Mouse (Mus musculus) heart, embryonic 14.5 days (tissue): ENCODE measurements around the gene Cdca4. TPM values are rescaled to one million over a fixed set of nuclear protein-coding genes. Genes with fewer than 3 reads are reported as not detected.

Experiments
- ATAC-seq: fragments of 200-750 bp; cut with Nextera tagmentation; 2 replicates; pipeline ENCODE4 v1.8.0; 2017; ENCODE audit warnings: low read depth, moderate TSS enrichment; ENCODE audit not compliant: insufficient number of reproducible peaks, insufficient read depth, low FRiP score
- H3K27ac ChIP-seq, 2 experiments: fragments of 200-500 bp in 1 of 2; fragments of 300-500 bp in 1 of 2; sonication (generic) in 1 of 2; replicated peaks in 1 of 2; 2 replicates each; pipeline ENCODE4 v1.5.1; 2012 to 2014; ENCODE audit warnings: low read depth in 2 of 2, low read length in 2 of 2, control low read depth in 1 of 2, mild to moderate bottlenecking in 1 of 2, mixed read lengths in 1 of 2; ENCODE audit not compliant: control insufficient read depth in 1 of 2, insufficient read depth in 1 of 2
- H3K27me3 ChIP-seq: fragments of 300-500 bp; sonication (generic); 2 replicates; pipeline ENCODE4 v1.6.1; 2014; ENCODE audit warnings: mild to moderate bottlenecking, low read length, control low read depth; ENCODE audit not compliant: control insufficient read depth, insufficient read depth
- H3K36me3 ChIP-seq: fragments of 300-500 bp; sonication (generic); 2 replicates; pipeline ENCODE4 v1.6.1; 2014; ENCODE audit warnings: mild to moderate bottlenecking, control low read depth, low read length, mixed read lengths; ENCODE audit not compliant: control insufficient read depth, insufficient read depth
- H3K4me1 ChIP-seq, 2 experiments: fragments of 200-500 bp in 1 of 2; fragments of 300-500 bp in 1 of 2; sonication (generic) in 1 of 2; 2 replicates each; pipeline ENCODE4 v1.6.1; 2012 to 2014; ENCODE audit warnings: low read length in 2 of 2, control low read depth in 1 of 2, mixed read lengths in 1 of 2; ENCODE audit not compliant: control insufficient read depth in 2 of 2, insufficient read depth in 2 of 2
- H3K4me2 ChIP-seq: fragments of 300-500 bp; sonication (generic); 2 replicates; pipeline ENCODE4 v1.6.1; 2014; ENCODE audit warnings: mild to moderate bottlenecking, low read length
- H3K4me3 ChIP-seq, 2 experiments: fragments of 200-500 bp in 1 of 2; fragments of 300-500 bp in 1 of 2; sonication (generic) in 1 of 2; 2 replicates each; pipeline ENCODE4 v1.5.1; 2012 to 2014; ENCODE audit warnings: low read length in 2 of 2, mild to moderate bottlenecking in 2 of 2, control low read depth in 1 of 2, low read depth in 1 of 2, moderate library complexity in 1 of 2; ENCODE audit not compliant: control insufficient read depth in 1 of 2, insufficient read depth in 1 of 2
- H3K9ac ChIP-seq: fragments of 300-500 bp; sonication (generic); 2 replicates; pipeline ENCODE4 v1.6.1; 2014; ENCODE audit warnings: mild to moderate bottlenecking, low read length
- H3K9me3 ChIP-seq: fragments of 300-500 bp; sonication (generic); 2 replicates; pipeline ENCODE4 v1.6.1; 2016; ENCODE audit warnings: low read length, control low read depth; ENCODE audit not compliant: control insufficient read depth
- WGBS: fragments of 180-500 bp; shearing (Covaris S2); extraction: QIAGEN DNeasy Blood & Tissue Kit; methylation state at CpG from one replicate; pipeline ENCODE4 v1.1.7; 2014; 5-methylcytosine and 5-hydroxymethylcytosine counted together
- polyA plus RNA-seq: library from polyadenylated mRNA; unstranded; fragments of >200 nt; fragmentation: Nextera tagmentation; extraction: Ambion mirVana; gene quantifications from 2 replicates; pipeline ENCODE4 v1.2.1, GENCODE M21; 2014

The Cdca4 gene
- 40.4 and 42.0 TPM in 2 replicates for polyA plus RNA-seq

- Histone ChIP-seq H3K36me3 (peaks cover 38% of the 10 kb centered on the region), H3K4me3 (peak within 1 kb of the TSS; percentile 78 to 97), H3K4me2 (peak within 1 kb of the TSS; percentile 69), H3K4me1 (peaks cover 10 to 29% of the 10 kb centered on the region in 2 experiments), H3K27me3 (no peaks in the 10 kb centered on the region), H3K9ac (peak within 1 kb of the TSS; percentile 90), H3K27ac (peak within 1 kb of the TSS; percentile 86 to 88), H3K9me3 (no peaks in the 10 kb centered on the region)
- WGBS: under 1% methylated on average over 70 of the region's 72 CpGs
- peak; percentile 95 for ATAC-seq
Observed at GRCm38 (mm10) chr12:112829244-112829864, at the start of gene Cdca4. Gene Cdca4 (minus strand): TSS chr12:112829423.

GRCm38 (mm10) chr12:112877607-112878020 lies 48.4 kb upstream of the Cdca4 start:
- ATAC-seq: no peak
- Histone ChIP-seq H3K4me3 (peak overlapping the region; percentile 22 to 39), H3K27ac (no peak overlapping the region), H3K4me2 (peak overlapping the region; percentile 79), H3K4me1 (peaks cover 10 to 28% of the 10 kb centered on the region in 2 experiments; a peak in 3 of 4 replicates), H3K27me3 (peaks cover 77% of the 10 kb centered on the region), H3K36me3 (no peaks in the 10 kb centered on the region), H3K9ac (0 out of 2 replicates have a peak overlapping the region, but pooled peaks have one; percentile 42), H3K9me3 (no peaks in the 10 kb centered on the region)
- WGBS: under 1% methylated on average over 37 of the region's 37 CpGs

GRCm38 (mm10) chr12:112877073-112877576 lies 47.9 kb upstream of the Cdca4 start:
- Histone ChIP-seq H3K4me1 (peaks cover 10 to 28% of the 10 kb centered on the region in 2 experiments; a peak in 3 of 4 replicates), H3K27ac (no peak overlapping the region), H3K27me3 (peaks cover 82% of the 10 kb centered on the region), H3K4me3 (peak overlapping the region; percentile 22 to 39; a peak in 3 of 4 replicates), H3K4me2 (peak overlapping the region; percentile 79), H3K9ac (peak overlapping the region; percentile 42; the same call in 1 of the 2 replicates), H3K36me3 (no peaks in the 10 kb centered on the region), H3K9me3 (no peaks in the 10 kb centered on the region)
- WGBS: 3% methylated on average over 17 of the region's 17 CpGs
- no peak for ATAC-seq

GRCm38 (mm10) chr12:112876332-112877072 lies 47.3 kb upstream of the Cdca4 start:
- peak overlapping the region; percentile 79 for H3K4me2 ChIP-seq
- H3K4me3 ChIP-seq: peak overlapping the region in 1 of 2 experiments; percentile 39; a peak in 3 of 4 replicates
- H3K9me3 ChIP-seq: no peaks in the 10 kb centered on the region
- H3K36me3 ChIP-seq: no peaks in the 10 kb centered on the region
- ATAC-seq: no peak
- no peak overlapping the region for H3K27ac ChIP-seq
- peaks cover 10 to 28% of the 10 kb centered on the region in 2 experiments; a peak in 3 of 4 replicates for H3K4me1 ChIP-seq
- peaks cover 87% of the 10 kb centered on the region for H3K27me3 ChIP-seq
- WGBS: 3% methylated on average over 28 of the region's 28 CpGs
- peak overlapping the region; percentile 30; the same call in 1 of the 2 replicates for H3K9ac ChIP-seq

- H3K27ac ChIP-seq: no peak overlapping the region
- H3K4me2 ChIP-seq: no peak overlapping the region
- peaks cover 93% of the 10 kb centered on the region for H3K27me3 ChIP-seq
- no peak overlapping the region for H3K9ac ChIP-seq
- peaks cover 10 to 28% of the 10 kb centered on the region in 2 experiments; a peak in 3 of 4 replicates for H3K4me1 ChIP-seq
- no peaks in the 10 kb centered on the region for H3K36me3 ChIP-seq
- WGBS: 22% methylated on average over 16 of the region's 16 CpGs
- no peak for ATAC-seq
- H3K4me3 ChIP-seq: no peak overlapping the region
- H3K9me3 ChIP-seq: no peaks in the 10 kb centered on the region
Observed at GRCm38 (mm10) chr12:112875225-112876013, 46.2 kb upstream of the Cdca4 start.

- WGBS: 17% methylated on average over 22 of the region's 22 CpGs
- H3K4me3 ChIP-seq: peak overlapping the region in 1 of 2 experiments; percentile 22; a peak in 1 of 4 replicates
- peak overlapping the region; percentile 16; the same call in 1 of the 2 replicates for H3K9ac ChIP-seq
- no peaks in the 10 kb centered on the region for H3K9me3 ChIP-seq
- no peak for ATAC-seq
- H3K27me3 ChIP-seq: peaks cover 82% of the 10 kb centered on the region
- H3K4me1 ChIP-seq: peaks cover 15 to 34% of the 10 kb centered on the region in 2 experiments; a peak in 3 of 4 replicates
- peak overlapping the region; percentile 54 for H3K4me2 ChIP-seq
- no peak overlapping the region for H3K27ac ChIP-seq
- no peaks in the 10 kb centered on the region for H3K36me3 ChIP-seq
Observed at GRCm38 (mm10) chr12:112874199-112874598, 45.0 kb upstream of the Cdca4 start.
